Mouse (Mus musculus) limb, embryonic 14.5 days (tissue): ENCODE measurements around the gene Mphosph9. TPM values are rescaled to one million over a fixed set of nuclear protein-coding genes. Genes with fewer than 3 reads are reported as not detected.
A peak's percentile ranks its signal among the peaks of the same experiment; 100 is the strongest.

Source experiments
- ATAC-seq: fragments of 200-750 bp; cut with Nextera tagmentation; 2 replicates; pipeline ENCODE4 v1.8.0; 2017; ENCODE audit warnings: low read depth, moderate number of reproducible peaks, moderate TSS enrichment; ENCODE audit not compliant: low FRiP score
- DNase-seq: peaks from one replicate; pipeline ENCODE4 v3.0.0-alpha.2; 2015; ENCODE audit warnings: low spot score
- H3K27ac ChIP-seq: fragments of 300-500 bp; sonication (generic); replicated peaks from 2 replicates; pipeline ENCODE4 v1.5.1; 2014; ENCODE audit warnings: low read depth, mild to moderate bottlenecking, low read length, moderate library complexity, mixed read lengths
- H3K27me3 ChIP-seq: fragments of 300-500 bp; sonication (generic); 2 replicates; pipeline ENCODE4 v1.6.1; 2014; ENCODE audit warnings: low read length, mixed read lengths; ENCODE audit not compliant: control insufficient read depth, insufficient read depth
- H3K36me3 ChIP-seq: fragments of 300-500 bp; sonication (generic); 2 replicates; pipeline ENCODE4 v1.6.1; 2014; ENCODE audit warnings: mild to moderate bottlenecking, low read length, moderate library complexity, mixed read lengths; ENCODE audit not compliant: control insufficient read depth, insufficient read depth
- H3K4me1 ChIP-seq: fragments of 300-500 bp; sonication (generic); 2 replicates; pipeline ENCODE4 v1.6.1; 2014; ENCODE audit warnings: antibody characterized with exemption, low read length, mixed read lengths; ENCODE audit not compliant: control insufficient read depth, insufficient read depth
- H3K4me2 ChIP-seq: fragments of 300-500 bp; sonication (generic); replicated peaks from 2 replicates; pipeline ENCODE4 v1.6.1; 2014; ENCODE audit warnings: low read depth, mild to moderate bottlenecking, low read length, moderate library complexity; ENCODE audit not compliant: severe bottlenecking
- H3K4me3 ChIP-seq: fragments of 300-500 bp; sonication (generic); replicated peaks from 2 replicates; pipeline ENCODE4 v1.5.1; 2014; ENCODE audit warnings: low read length
- H3K9ac ChIP-seq: fragments of 300-500 bp; sonication (generic); 2 replicates; pipeline ENCODE4 v1.6.1; 2014; ENCODE audit warnings: mild to moderate bottlenecking, low read depth, low read length, moderate library complexity; ENCODE audit not compliant: severe bottlenecking
- H3K9me3 ChIP-seq: fragments of 300-500 bp; sonication (generic); 2 replicates; pipeline ENCODE4 v1.6.1; 2016; ENCODE audit warnings: low read length; ENCODE audit not compliant: control insufficient read depth
- POLR2A ChIP-seq: fragments of 200-500 bp; IDR thresholded peaks from 2 replicates; pipeline ENCODE4 v1.8.0; 2012; ENCODE audit warnings: inconsistent platforms, mild to moderate bottlenecking, moderate library complexity, borderline replicate concordance; ENCODE audit not compliant: insufficient read depth, insufficient read length; ENCODE audit errors: extremely low read depth
- WGBS: fragments of 180-500 bp; shearing (Covaris S2); extraction: QIAGEN DNeasy Blood & Tissue Kit; methylation state at CpG from one replicate; pipeline ENCODE4 v1.1.7; 2014; 5-methylcytosine and 5-hydroxymethylcytosine counted together
- polyA plus RNA-seq, 2 experiments: library from polyadenylated mRNA; depleted of rRNA in 1 of 2; stranded (reverse) in 1 of 2; unstranded in 1 of 2; fragments of >200 nt; fragmentation: Nextera tagmentation in 1 of 2; extraction: Ambion mirVana in 1 of 2; gene quantifications; 2 replicates each; pipeline versions ENCODE4 v1.2.1 to v1.2.3; 2012 to 2014

The Mphosph9 gene
- polyA plus RNA-seq, 2 experiments = 9.5 to 11.0 TPM

GRCm38 (mm10) chr5:124223574-124223973 lies 104.2 kb downstream of the Mphosph9 start:
- H3K36me3 ChIP-seq = no peaks in the 10 kb centered on the region
- no peaks in the 10 kb centered on the region for H3K9me3 ChIP-seq
- no peak overlapping the region for H3K27ac ChIP-seq
- peaks cover 21% of the 10 kb centered on the region; the same call in 1 of the 2 replicates for H3K4me1 ChIP-seq
- ATAC-seq (no peak), DNase-seq (no peak)
- no peaks in the 10 kb centered on the region for H3K27me3 ChIP-seq
- TF ChIP-seq POLR2A = no peak
- WGBS = 81% methylated on average over 8 of the region's 8 CpGs
- no peak overlapping the region for H3K9ac ChIP-seq
- H3K4me2 ChIP-seq = no peak overlapping the region
- H3K4me3 ChIP-seq = no peak overlapping the region

- Histone ChIP-seq H3K27ac (no peak overlapping the region), H3K27me3 (no peaks in the 10 kb centered on the region), H3K9me3 (no peaks in the 10 kb centered on the region), H3K9ac (no peak overlapping the region), H3K4me1 (peaks cover 21% of the 10 kb centered on the region; the same call in 1 of the 2 replicates), H3K4me3 (no peak overlapping the region), H3K4me2 (no peak overlapping the region), H3K36me3 (no peaks in the 10 kb centered on the region)
- ATAC-seq (0 out of 2 replicates have a peak, but pooled peaks have one; percentile 35), DNase-seq (no peak)
- WGBS = 78% methylated on average over 11 of the region's 11 CpGs
- no peak for TF ChIP-seq POLR2A
These were observed 105.1 kb downstream of the Mphosph9 start for GRCm38 (mm10) chr5:124222696-124223095.

GRCm38 (mm10) chr5:124221736-124222040 lies 106.1 kb downstream of the Mphosph9 start:
- no peaks in the 10 kb centered on the region for H3K36me3 ChIP-seq
- no peaks in the 10 kb centered on the region for H3K9me3 ChIP-seq
- no peak for TF ChIP-seq POLR2A
- WGBS = 74% methylated on average over 7 of the region's 7 CpGs
- H3K4me1 ChIP-seq = peaks cover 15% of the 10 kb centered on the region; the same call in 1 of the 2 replicates
- H3K4me3 ChIP-seq = no peak overlapping the region
- H3K9ac ChIP-seq = no peak overlapping the region
- DNase-seq = no peak
- H3K27ac ChIP-seq = no peak overlapping the region
- ATAC-seq = no peak
- no peaks in the 10 kb centered on the region for H3K27me3 ChIP-seq
- H3K4me2 ChIP-seq = no peak overlapping the region

GRCm38 (mm10) chr5:124221037-124221735 lies 106.6 kb downstream of the Mphosph9 start:
- WGBS = 63% methylated on average over 7 of the region's 7 CpGs
- H3K27ac ChIP-seq = no peak overlapping the region
- no peaks in the 10 kb centered on the region for H3K36me3 ChIP-seq
- no peak for ATAC-seq
- no peak overlapping the region for H3K9ac ChIP-seq
- TF ChIP-seq POLR2A = no peak
- H3K4me1 ChIP-seq = peaks cover 15% of the 10 kb centered on the region; the same call in 1 of the 2 replicates
- peak; percentile 36 for DNase-seq
- no peak overlapping the region for H3K4me3 ChIP-seq
- no peak overlapping the region for H3K4me2 ChIP-seq
- no peaks in the 10 kb centered on the region for H3K9me3 ChIP-seq
- no peaks in the 10 kb centered on the region for H3K27me3 ChIP-seq

- no peak for TF ChIP-seq POLR2A
- no peak for DNase-seq
- Histone ChIP-seq H3K36me3 (0 out of 2 replicates have a peak, but pooled peaks cover 2% of the 10 kb centered on the region), H3K4me1 (peaks cover 15% of the 10 kb centered on the region; the same call in 1 of the 2 replicates), H3K27ac (no peak overlapping the region), H3K4me2 (no peak overlapping the region), H3K4me3 (no peak overlapping the region), H3K9me3 (no peaks in the 10 kb centered on the region), H3K9ac (no peak overlapping the region), H3K27me3 (no peaks in the 10 kb centered on the region)
- ATAC-seq = no peak
- WGBS = 93% methylated on average over 5 of the region's 5 CpGs
These were observed 107.2 kb downstream of the Mphosph9 start for GRCm38 (mm10) chr5:124220551-124220950.

GRCm38 (mm10) chr5:124219431-124219830 lies 108.3 kb downstream of the Mphosph9 start:
- 81% methylated on average over 10 of the region's 10 CpGs for WGBS
- Histone ChIP-seq H3K9ac (no peak overlapping the region), H3K4me1 (peaks cover 15% of the 10 kb centered on the region; the same call in 1 of the 2 replicates), H3K27me3 (no peaks in the 10 kb centered on the region), H3K9me3 (no peaks in the 10 kb centered on the region), H3K4me2 (no peak overlapping the region), H3K36me3 (peaks cover 7% of the 10 kb centered on the region; the same call in 1 of the 2 replicates), H3K27ac (no peak overlapping the region), H3K4me3 (no peak overlapping the region)
- ATAC-seq = no peak
- no peak for DNase-seq
- no peak for TF ChIP-seq POLR2A
